Mouse (Mus musculus): Measurements from ENCODE around the gene Psg17. TPM values are rescaled to one million over a fixed set of nuclear protein-coding genes. Genes with fewer than 3 reads are reported as not detected.
"Not testable (repeated sequence)": the region's sequence is repeated elsewhere in the genome, so short reads cannot be mapped to it uniquely, and the experiment has no call there.

Psg17 gene
- polyA plus RNA-seq, 1 experiment from 2014 or later, result 0.12 TPM

DNA sequence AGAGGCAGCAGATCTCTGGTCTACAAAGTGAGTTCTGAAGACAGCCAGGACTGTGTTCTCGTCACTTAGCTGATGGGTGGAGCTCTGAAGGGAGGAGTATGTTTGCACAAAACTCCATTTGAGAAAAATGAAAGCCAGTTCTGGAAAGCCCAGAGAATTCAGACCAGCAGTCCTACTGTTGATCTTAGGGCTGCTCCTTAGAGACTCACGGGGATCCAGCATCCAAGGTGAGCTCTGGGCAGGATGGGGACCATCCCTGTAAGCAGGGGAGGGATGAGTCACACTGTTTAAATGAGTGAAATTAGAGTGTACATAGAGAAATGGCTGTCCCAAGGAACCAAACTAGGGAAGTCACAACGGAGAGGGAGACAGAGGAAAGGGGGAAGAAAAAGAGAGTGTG lies 18.5 kb upstream of the Psg17 start, which contains the start of gene Mill2:
Gene Mill2 (plus strand): TSS at position 102 of the 400 bp plus-strand sequence.
- ATAC-seq (ENCODE audit: low FRiP score) (no peak), DNase-seq (ENCODE audit: low spot score) (no peak)
- H3K27me3 ChIP-seq (ENCODE audit: control insufficient read depth, insufficient read depth, low read length), result no peaks in the 10 kb centered on the region
- WGBS, result 25% methylated on average over 3 of the region's 3 CpGs
- peak within 1 kb of the TSS; percentile 55 for H3K4me2 ChIP-seq (replicated peaks)
- peak within 1 kb of the TSS; percentile 65 for H3K27ac ChIP-seq
- no peaks in the 10 kb centered on the region for H3K9me3 ChIP-seq (ENCODE audit: control insufficient read depth, low read length)
- peak within 1 kb of the TSS; percentile 50 for H3K9ac ChIP-seq
- no peaks in the 10 kb centered on the region for H3K36me3 ChIP-seq (replicated peaks; ENCODE audit: control insufficient read depth, insufficient read depth)
- peak within 1 kb of the TSS; percentile 29 for H3K4me3 ChIP-seq (replicated peaks; ENCODE audit: low read length)
- no peaks in the 10 kb centered on the region for H3K4me1 ChIP-seq (replicated peaks; ENCODE audit: control insufficient read depth, insufficient read depth, low read length)

DNA sequence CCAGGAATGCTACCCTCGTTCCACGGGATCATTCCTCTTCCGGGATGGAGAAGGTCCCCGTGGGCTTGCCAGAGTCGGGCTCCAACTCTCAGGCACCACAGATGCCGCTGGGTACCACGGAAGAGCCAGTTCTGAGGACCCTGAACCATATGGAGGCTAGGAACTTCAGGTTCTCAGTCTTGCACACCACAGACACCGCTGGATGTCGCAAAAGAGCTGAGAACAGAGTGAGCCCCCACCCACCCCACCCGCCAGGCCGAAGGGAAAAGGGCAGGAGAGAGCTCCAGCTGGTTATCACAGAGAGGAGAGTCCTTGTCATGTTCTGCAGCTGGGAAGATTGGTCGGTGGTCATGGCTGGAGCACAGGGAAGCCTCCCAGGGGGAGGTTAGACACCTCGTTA lies 10.9 kb upstream of the Psg17 start:
- Histone ChIP-seq H3K27me3 (ENCODE audit: control insufficient read depth, insufficient read depth, low read length) (no peaks in the 10 kb centered on the region), H3K36me3 (replicated peaks; ENCODE audit: control insufficient read depth, insufficient read depth) (no peaks in the 10 kb centered on the region), H3K4me2 (replicated peaks) (no peak overlapping the region), H3K27ac (no peak overlapping the region), H3K9me3 (ENCODE audit: control insufficient read depth, low read length) (no peaks in the 10 kb centered on the region), H3K4me3 (replicated peaks; ENCODE audit: low read length) (no peak overlapping the region), H3K4me1 (replicated peaks; ENCODE audit: control insufficient read depth, insufficient read depth, low read length) (no peaks in the 10 kb centered on the region), H3K9ac (no peak overlapping the region)
- 48% methylated on average over 13 of the region's 13 CpGs for WGBS
- ATAC-seq (ENCODE audit: low FRiP score) (no peak), DNase-seq (ENCODE audit: low spot score) (no peak)

GRCm38 (mm10) chr7:18829545-18829944 lies 8.1 kb upstream of the Psg17 start:
- DNase-seq (ENCODE audit: low spot score), result no peak
- no peak overlapping the region for H3K4me2 ChIP-seq (replicated peaks)
- H3K4me3 ChIP-seq (replicated peaks; ENCODE audit: low read length), result no peak overlapping the region
- H3K4me1 ChIP-seq (replicated peaks; ENCODE audit: control insufficient read depth, insufficient read depth, low read length), result no peaks in the 10 kb centered on the region
- no peak for ATAC-seq (ENCODE audit: low FRiP score)
- no peaks in the 10 kb centered on the region for H3K36me3 ChIP-seq (replicated peaks; ENCODE audit: control insufficient read depth, insufficient read depth)
- 76% methylated on average over 7 of the region's 7 CpGs for WGBS
- H3K27ac ChIP-seq, result no peak overlapping the region
- H3K9ac ChIP-seq, result no peak overlapping the region
- no peaks in the 10 kb centered on the region for H3K9me3 ChIP-seq (ENCODE audit: control insufficient read depth, low read length)
- no peaks in the 10 kb centered on the region for H3K27me3 ChIP-seq (ENCODE audit: control insufficient read depth, insufficient read depth, low read length)

DNA sequence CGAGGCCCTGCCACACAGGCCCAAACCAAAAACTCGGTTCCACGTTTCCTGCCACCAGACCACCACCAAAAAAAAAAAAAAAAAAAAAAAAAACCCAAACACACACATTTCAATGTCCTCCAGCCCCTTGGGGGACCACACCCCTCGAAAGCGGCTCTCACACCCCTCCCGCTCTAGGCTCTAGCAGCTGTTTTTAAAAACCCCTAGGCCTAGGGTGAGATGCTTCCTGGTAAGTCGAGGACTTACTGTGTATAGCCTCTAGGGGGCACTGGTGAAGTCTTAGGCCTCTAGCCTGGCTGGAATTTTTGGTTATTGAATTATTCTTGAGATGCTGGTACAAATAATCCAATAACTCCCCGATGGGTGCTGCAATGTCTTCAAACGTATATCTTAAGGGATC lies 7.2 kb upstream of the Psg17 start:
- ATAC-seq (ENCODE audit: low FRiP score), result no peak
- Histone ChIP-seq H3K4me1 (replicated peaks; ENCODE audit: control insufficient read depth, insufficient read depth, low read length) (no peaks in the 10 kb centered on the region), H3K4me3 (replicated peaks; ENCODE audit: low read length) (no peak overlapping the region), H3K9me3 (ENCODE audit: control insufficient read depth, low read length) (no peaks in the 10 kb centered on the region), H3K9ac (no peak overlapping the region), H3K4me2 (replicated peaks) (no peak overlapping the region), H3K27ac (no peak overlapping the region), H3K27me3 (ENCODE audit: control insufficient read depth, insufficient read depth, low read length) (no peaks in the 10 kb centered on the region), H3K36me3 (replicated peaks; ENCODE audit: control insufficient read depth, insufficient read depth) (no peaks in the 10 kb centered on the region)
- DNase-seq (ENCODE audit: low spot score), result no peak
- WGBS, result 62% methylated on average over 9 of the region's 9 CpGs

GRCm38 (mm10) chr7:18827792-18828546 lies 6.6 kb upstream of the Psg17 start:
- 57% methylated on average over 26 of the region's 26 CpGs for WGBS
- no peak for DNase-seq (ENCODE audit: low spot score)

DNA sequence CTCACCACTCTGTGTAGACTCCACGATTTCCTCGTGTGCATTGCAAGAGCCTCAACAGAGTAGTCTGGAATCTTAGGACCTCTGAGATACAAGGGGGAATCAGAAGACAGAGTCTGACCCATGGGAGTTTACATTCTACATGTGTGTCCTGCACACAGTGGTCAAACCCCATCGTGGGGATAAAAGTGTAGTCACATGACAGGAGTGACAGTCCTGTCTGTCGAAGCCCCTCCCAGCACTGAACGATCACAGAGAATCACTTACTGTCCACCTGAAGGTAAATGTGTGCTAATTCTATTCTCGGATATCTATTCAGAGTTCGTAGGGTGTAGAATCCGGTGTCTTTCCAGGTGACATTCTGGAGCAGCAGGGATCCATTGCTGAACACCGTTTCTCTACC lies 3.1 kb downstream of the Psg17 start:
- Histone ChIP-seq H3K9ac (no peak overlapping the region), H3K36me3 (replicated peaks; ENCODE audit: control insufficient read depth, insufficient read depth) (no peaks in the 10 kb centered on the region), H3K27me3 (ENCODE audit: control insufficient read depth, insufficient read depth, low read length) (no peaks in the 10 kb centered on the region), H3K9me3 (ENCODE audit: control insufficient read depth, low read length) (no peaks in the 10 kb centered on the region), H3K27ac (no peak overlapping the region), H3K4me1 (replicated peaks; ENCODE audit: control insufficient read depth, insufficient read depth, low read length) (no peaks in the 10 kb centered on the region), H3K4me3 (replicated peaks; ENCODE audit: low read length) (no peak overlapping the region), H3K4me2 (replicated peaks) (no peak overlapping the region)
- DNase-seq (ENCODE audit: low spot score) (no peak), ATAC-seq (ENCODE audit: low FRiP score) (no peak)
- WGBS, result 87% methylated on average over 9 of the region's 9 CpGs

More at GRCm38 (mm10) chr7:18827792-18828546, 6.6 kb upstream of the Psg17 start:
- H3K27me3 ChIP-seq (ENCODE audit: control insufficient read depth, insufficient read depth, low read length), result no peaks in the 10 kb centered on the region
- no peaks in the 10 kb centered on the region for H3K4me1 ChIP-seq (replicated peaks; ENCODE audit: control insufficient read depth, insufficient read depth, low read length)
- no peaks in the 10 kb centered on the region for H3K9me3 ChIP-seq (ENCODE audit: control insufficient read depth, low read length)
- no peak overlapping the region for H3K4me3 ChIP-seq (replicated peaks; ENCODE audit: low read length)
- no peak overlapping the region for H3K27ac ChIP-seq
- ATAC-seq (ENCODE audit: low FRiP score), result no peak
- H3K9ac ChIP-seq, result no peak overlapping the region
- H3K36me3 ChIP-seq (replicated peaks; ENCODE audit: control insufficient read depth, insufficient read depth), result no peaks in the 10 kb centered on the region
- H3K4me2 ChIP-seq (replicated peaks), result no peak overlapping the region

DNA sequence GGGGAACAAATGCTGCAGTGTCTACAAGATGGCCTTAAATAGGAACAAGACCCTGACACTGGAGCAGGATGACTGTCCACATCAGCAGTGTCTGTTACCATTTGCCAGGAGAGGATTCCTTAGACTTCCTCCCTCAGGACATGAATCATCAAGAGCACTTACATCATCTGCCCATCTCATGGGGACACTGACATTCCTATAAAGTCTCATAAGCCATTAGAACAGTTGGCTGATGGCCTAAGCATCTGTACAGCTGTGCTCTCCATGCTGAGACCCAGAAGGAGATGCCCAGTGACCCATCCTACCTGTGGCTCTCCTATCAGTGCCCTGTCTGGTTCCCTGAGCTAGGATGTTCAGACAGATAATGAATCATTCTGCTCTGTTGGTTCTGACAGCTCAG lies 17.9 kb downstream of the Psg17 start:
- Histone ChIP-seq H3K4me2 (replicated peaks) (no peak overlapping the region), H3K9me3 (ENCODE audit: control insufficient read depth, low read length) (no peaks in the 10 kb centered on the region), H3K4me3 (replicated peaks; ENCODE audit: low read length) (no peak overlapping the region), H3K27ac (no peak overlapping the region), H3K4me1 (replicated peaks; ENCODE audit: control insufficient read depth, insufficient read depth, low read length) (no peaks in the 10 kb centered on the region), H3K36me3 (replicated peaks; ENCODE audit: control insufficient read depth, insufficient read depth) (no peaks in the 10 kb centered on the region), H3K27me3 (ENCODE audit: control insufficient read depth, insufficient read depth, low read length) (no peaks in the 10 kb centered on the region), H3K9ac (no peak overlapping the region)
- ATAC-seq (ENCODE audit: low FRiP score) (no peak), DNase-seq (ENCODE audit: low spot score) (no peak)

- no peaks in the 10 kb centered on the region for H3K36me3 ChIP-seq (replicated peaks; ENCODE audit: control insufficient read depth, insufficient read depth)
- DNase-seq (ENCODE audit: low spot score), result no peak
- H3K27ac ChIP-seq, result no peak overlapping the region
- H3K4me3 ChIP-seq (replicated peaks; ENCODE audit: low read length), result no peak overlapping the region
- no peaks in the 10 kb centered on the region for H3K27me3 ChIP-seq (ENCODE audit: control insufficient read depth, insufficient read depth, low read length)
- H3K4me1 ChIP-seq (replicated peaks; ENCODE audit: control insufficient read depth, insufficient read depth, low read length), result no peaks in the 10 kb centered on the region
- WGBS, result 45% methylated on average over 3 of the region's 3 CpGs
- H3K9ac ChIP-seq, result no peak overlapping the region
- ATAC-seq (ENCODE audit: low FRiP score), result no peak
- H3K4me2 ChIP-seq (replicated peaks), result no peak overlapping the region
- no peaks in the 10 kb centered on the region for H3K9me3 ChIP-seq (ENCODE audit: control insufficient read depth, low read length)
Observed at GRCm38 (mm10) chr7:18799129-18799528, 22.3 kb downstream of the Psg17 start.

- 82% methylated on average over 1 of the region's 1 CpGs for WGBS
- ATAC-seq (ENCODE audit: low FRiP score) (no peak), DNase-seq (ENCODE audit: low spot score) (no peak)
- no peak within 1 kb of the TSS for H3K27ac ChIP-seq
- H3K4me3 ChIP-seq (replicated peaks; ENCODE audit: low read length), result no peak within 1 kb of the TSS
- H3K9ac ChIP-seq, result no peak within 1 kb of the TSS
- H3K9me3 ChIP-seq (ENCODE audit: control insufficient read depth, low read length), result no peaks in the 10 kb centered on the region
- H3K4me2 ChIP-seq (replicated peaks), result no peak within 1 kb of the TSS
- no peaks in the 10 kb centered on the region for H3K27me3 ChIP-seq (ENCODE audit: control insufficient read depth, insufficient read depth, low read length)
- no peaks in the 10 kb centered on the region for H3K4me1 ChIP-seq (replicated peaks; ENCODE audit: control insufficient read depth, insufficient read depth, low read length)
- H3K36me3 ChIP-seq (replicated peaks; ENCODE audit: control insufficient read depth, insufficient read depth), result no peaks in the 10 kb centered on the region
Observed at GRCm38 (mm10) chr7:18798420-18798819, 23.0 kb downstream of the Psg17 start, which contains the start of gene Psg19. TSS of gene Psg19 (minus strand) at chr7:18798520.

- not testable (repeated sequence) for ATAC-seq (ENCODE audit: low FRiP score); H3K27ac ChIP-seq; DNase-seq (ENCODE audit: low spot score)
Observed at GRCm38 (mm10) chr7:18790671-18791070, 30.7 kb downstream of the Psg17 start.

More at GRCm38 (mm10) chr7:18790671-18791070, 30.7 kb downstream of the Psg17 start:
- not testable (repeated sequence) for H3K4me1 ChIP-seq (replicated peaks; ENCODE audit: control insufficient read depth, insufficient read depth, low read length); H3K27me3 ChIP-seq (ENCODE audit: control insufficient read depth, insufficient read depth, low read length); H3K36me3 ChIP-seq (replicated peaks; ENCODE audit: control insufficient read depth, insufficient read depth); H3K4me2 ChIP-seq (replicated peaks); H3K9ac ChIP-seq; H3K9me3 ChIP-seq (ENCODE audit: control insufficient read depth, low read length); H3K4me3 ChIP-seq (replicated peaks; ENCODE audit: low read length)

Measured in hindbrain, embryonic 14.5 days (tissue).